Mouse (Mus musculus) Patski (cell line): ENCODE data around the gene Polr2j. TPM values are rescaled to one million over a fixed set of nuclear protein-coding genes. Genes with fewer than 3 reads are reported as not detected.

Source experiments
- ATAC-seq: fragments of 100-300 bp; one replicate; pipeline ENCODE4 v1.8.0; 2021
- CTCF ChIA-PET: fragments of 350-600 bp; sonication (Branson Sonifier 250); formaldehyde crosslinking; loops from one replicate; lab custom pipeline; 2022; ENCODE audit warnings: inconsistent platforms; lab: Charles Lee
- POLR2A ChIA-PET: fragments of 350-600 bp; sonication (Branson Sonifier 250); formaldehyde crosslinking; loops from one replicate; lab custom pipeline; 2022; ENCODE audit warnings: antibody characterized with exemption, inconsistent platforms; lab: Charles Lee
- DNase-seq: peaks from one replicate; pipeline ENCODE4 v3.0.0-alpha.2; 2011; ENCODE audit warnings: low read depth, low spot score
- H3K27me3 ChIP-seq: fragments of 371-371 bp; one replicate; pipeline ENCODE4 v1.5.1; 2021
- CTCF ChIP-seq: fragments of 100-300 bp; IDR thresholded peaks from one replicate; pipeline ENCODE4 v1.5.1; 2021
- in situ Hi-C: fragments of 300-500 bp; cut with MboI; formaldehyde crosslinking; loops from 3 replicates; pipeline ENCODE4 v1.11.1; 2018; ENCODE audit warnings: low pct_unique_long_range_greater_than_20kb, mixed read lengths
- polyA plus RNA-seq: library from polyadenylated mRNA; unstranded; gene quantifications from one replicate; pipeline ENCODE4 v1.2.3, GENCODE M21; 2021

Polr2j gene
- polyA plus RNA-seq, 1 experiment from 2014 or later = 147 TPM

GRCm38 (mm10) chr5:136163807-136164474 is 47.5 kb downstream of the Polr2j start:
- ChIA-PET POLR2A (no interaction called here), CTCF (no interaction called here)
- no peak for DNase-seq
- in situ Hi-C loops = no loop called here
- no peak for TF ChIP-seq CTCF
- H3K27me3 ChIP-seq = no peaks in the 10 kb centered on the region
- ATAC-seq = no peak

- CTCF ChIA-PET = no interaction called here
- DNase-seq = no peak
- POLR2A ChIA-PET = no interaction called here
- TF ChIP-seq CTCF = no peak
- in situ Hi-C loops = no loop called here
- H3K27me3 ChIP-seq = no peaks in the 10 kb centered on the region
- no peak for ATAC-seq
Measured at GRCm38 (mm10) chr5:136165246-136165645, 48.8 kb downstream of the Polr2j start.

- DNase-seq (no peak), ATAC-seq (no peak)
- CTCF ChIA-PET = interaction anchor here (1.1 kb wide), 1 partner anchor 11 kb away, joined by 3 read pairs; no protein-coding TSS in a partner anchor
- POLR2A ChIA-PET = no interaction called here
- no peaks in the 10 kb centered on the region for H3K27me3 ChIP-seq
- no peak for TF ChIP-seq CTCF
- in situ Hi-C loops = no loop called here
Measured at GRCm38 (mm10) chr5:136167296-136167695, 50.9 kb downstream of the Polr2j start.

GRCm38 (mm10) chr5:136168071-136168470 is 51.6 kb downstream of the Polr2j start:
- DNase-seq (no peak), ATAC-seq (no peak)
- ChIA-PET POLR2A (interaction anchor here (0.6 kb wide), 1 partner anchor 290 kb away, joined by 6 read pairs; no protein-coding TSS in a partner anchor), CTCF (interaction anchor here (1.1 to 8.3 kb wide), 4 partner anchors 10 to 52 kb away, joined by 3 to 34 read pairs (median 4); partner anchors contain the start of gene Polr2j)
- in situ Hi-C loops = no loop called here
- TF ChIP-seq CTCF = no peak
- H3K27me3 ChIP-seq = no peaks in the 10 kb centered on the region

- no peaks in the 10 kb centered on the region for H3K27me3 ChIP-seq
- CTCF ChIA-PET = interaction anchor here (1.3 to 8.3 kb wide), 3 partner anchors 17 to 54 kb away, joined by 3 to 34 read pairs (median 3); partner anchors contain the start of gene Polr2j
- DNase-seq (no peak), ATAC-seq (peak; percentile 7)
- in situ Hi-C loops = no loop called here
- no peak for TF ChIP-seq CTCF
- POLR2A ChIA-PET = interaction anchor here (0.6 to 1.2 kb wide), 8 partner anchors 10 to 381 kb away, joined by 3 to 8 read pairs (median 3); partner anchors contain the start of genes Alkbh4 and Lrwd1
Measured at GRCm38 (mm10) chr5:136169626-136170511, 53.4 kb downstream of the Polr2j start.

- CTCF ChIA-PET = interaction anchor here (1.3 to 8.3 kb wide), 3 partner anchors 10 to 37 kb away, joined by 4 to 34 read pairs (median 4); no protein-coding TSS in a partner anchor
- H3K27me3 ChIP-seq = no peaks in the 10 kb centered on the region
- ATAC-seq (peak; percentile 72), DNase-seq (no peak)
- in situ Hi-C loops = no loop called here
- POLR2A ChIA-PET = interaction anchor here (0.6 to 1.2 kb wide), 7 partner anchors 10 to 380 kb away, joined by 3 to 8 read pairs (median 3); no protein-coding TSS in a partner anchor
- no peak for TF ChIP-seq CTCF
Measured at GRCm38 (mm10) chr5:136170512-136171362, 54.3 kb downstream of the Polr2j start, which contains the start of gene Orai2. Gene Orai2, minus strand, starts transcription at chr5:136170713.

GRCm38 (mm10) chr5:136171363-136172341 is 55.2 kb downstream of the Polr2j start:
- in situ Hi-C loops = no loop called here
- ChIA-PET POLR2A (no interaction called here), CTCF (interaction anchor here (1.2 to 8.3 kb wide), 4 partner anchors 9 to 38 kb away, joined by 3 to 34 read pairs (median 4); no protein-coding TSS in a partner anchor)
- ATAC-seq = peak; percentile 32
- peak; percentile 78 for DNase-seq
- TF ChIP-seq CTCF = no peak
- H3K27me3 ChIP-seq = no peaks in the 10 kb centered on the region

Other genes starting within 250 kb of the Polr2j start
- gene Hspb1, start 228.7 kb upstream of the Polr2j start, polyA plus RNA-seq = 616 TPM
- 237 TPM for gene Ywhag, start 182.0 kb upstream of the Polr2j start, polyA plus RNA-seq
- 2.4 TPM for gene Ssc4d, start 142.1 kb upstream of the Polr2j start, polyA plus RNA-seq
- 0.04 TPM for gene Zp3, start 136.5 kb upstream of the Polr2j start, polyA plus RNA-seq
- 22.2 TPM for gene Dtx2, start 121.8 kb upstream of the Polr2j start, polyA plus RNA-seq
- gene Upk3b, start 78.1 kb upstream of the Polr2j start, polyA plus RNA-seq = 0.95 TPM
- 5.7 TPM for gene Upk3bl, start 62.1 kb upstream of the Polr2j start, polyA plus RNA-seq
- 8.7 TPM for gene Rasa4, start 32.7 kb upstream of the Polr2j start, polyA plus RNA-seq
- gene Lrwd1, start 19.4 kb downstream of the Polr2j start, polyA plus RNA-seq = 37.3 TPM
- 11.2 TPM for gene Alkbh4, start 19.5 kb downstream of the Polr2j start, polyA plus RNA-seq
- 40.0 TPM for gene Orai2, start 54.1 kb downstream of the Polr2j start, polyA plus RNA-seq
- gene Prkrip1, start 82.3 kb downstream of the Polr2j start, polyA plus RNA-seq = 63.4 TPM
- gene Sh2b2, start 129.9 kb downstream of the Polr2j start, polyA plus RNA-seq = 8.3 TPM